Mouse (Mus musculus): ENCODE data around the gene Secisbp2l.

DNA sequence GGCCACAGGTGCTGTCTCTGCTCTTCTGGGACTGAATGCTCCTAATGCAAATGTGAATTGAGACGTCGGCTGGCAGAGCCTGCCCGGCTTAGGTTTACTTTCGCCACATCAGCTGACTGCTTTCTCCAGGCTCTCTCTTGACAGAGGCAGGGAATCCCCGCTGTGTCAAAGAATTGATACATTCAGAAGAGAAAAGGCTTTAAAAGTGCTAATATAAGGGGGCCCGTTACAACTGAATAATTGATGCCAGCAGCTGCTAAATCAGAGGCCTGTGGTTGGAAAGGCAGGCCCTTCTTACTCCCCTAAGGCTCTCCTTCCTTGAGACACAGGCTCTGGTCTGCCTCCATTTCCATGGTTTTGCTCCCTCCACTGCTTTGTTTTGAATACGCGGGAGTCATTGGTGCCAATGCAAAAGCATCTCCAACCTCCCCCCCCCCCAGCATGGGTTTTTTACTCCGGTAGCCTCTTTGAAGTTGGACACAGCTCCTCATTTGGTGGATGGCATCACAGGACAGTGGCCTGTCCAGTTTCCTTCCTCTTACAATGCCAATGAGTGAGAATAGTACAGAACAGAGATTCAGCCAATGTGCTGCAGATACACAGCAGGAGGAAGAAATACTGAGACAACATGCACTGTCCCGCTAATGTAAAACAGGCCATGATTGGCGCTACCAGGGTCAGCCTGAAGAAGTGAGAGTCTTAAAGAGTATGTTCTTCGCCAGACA lies 77.6 kb downstream of the Secisbp2l start:
- TF ChIP-seq CTCF (IDR thresholded peaks at IDR 0.05; ENCODE audit: low read depth, low read length) (no peak), POLR2A (IDR thresholded peaks at IDR 0.05; ENCODE audit: borderline replicate concordance, low read depth, low read length) (no peak)
